Mouse (Mus musculus) monocyte, adult 2 months (primary cell): ENCODE results near the gene Abca12.

Source experiments
- DNase-seq, 2 experiments: peaks; one replicate each; pipeline ENCODE4 v3.0.0; 2022; ENCODE audit warnings: low spot score in 2 of 2, low read depth in 1 of 2

Gene Abca12

GRCm38 (mm10) chr1:71196191-71196590, 218.5 kb downstream of the Abca12 start:
- no peak for DNase-seq

DNA sequence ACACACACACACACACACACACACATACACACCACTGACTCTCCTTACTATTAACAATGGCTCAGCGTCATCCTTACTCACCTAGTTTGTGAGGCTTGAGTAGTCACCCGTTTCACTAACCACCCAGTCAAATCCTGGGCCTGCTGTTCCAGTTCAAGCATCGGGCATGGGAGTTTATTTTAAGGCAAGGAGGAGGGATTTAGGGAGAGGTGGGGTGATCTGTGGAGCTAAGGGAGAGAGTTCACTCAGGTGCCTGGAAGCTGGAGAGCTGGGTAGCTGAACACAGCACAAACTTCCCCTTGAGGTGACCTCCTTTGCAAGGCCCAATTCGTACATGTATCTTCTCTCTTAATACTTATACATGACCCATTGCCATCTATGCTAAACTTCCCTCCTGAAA, 219.4 kb downstream of the Abca12 start:
- no peak for DNase-seq

GRCm38 (mm10) chr1:71193931-71194330, 220.8 kb downstream of the Abca12 start:
- no peak for DNase-seq
